Mouse (Mus musculus): ENCODE measurements at regions not wholly inside any gene's neighbourhood (a gene's known extent, or its start where the extent isn't known, plus 50 kb on each side); places are given as distances from the start of the nearest gene placed in this dataset.

DNA sequence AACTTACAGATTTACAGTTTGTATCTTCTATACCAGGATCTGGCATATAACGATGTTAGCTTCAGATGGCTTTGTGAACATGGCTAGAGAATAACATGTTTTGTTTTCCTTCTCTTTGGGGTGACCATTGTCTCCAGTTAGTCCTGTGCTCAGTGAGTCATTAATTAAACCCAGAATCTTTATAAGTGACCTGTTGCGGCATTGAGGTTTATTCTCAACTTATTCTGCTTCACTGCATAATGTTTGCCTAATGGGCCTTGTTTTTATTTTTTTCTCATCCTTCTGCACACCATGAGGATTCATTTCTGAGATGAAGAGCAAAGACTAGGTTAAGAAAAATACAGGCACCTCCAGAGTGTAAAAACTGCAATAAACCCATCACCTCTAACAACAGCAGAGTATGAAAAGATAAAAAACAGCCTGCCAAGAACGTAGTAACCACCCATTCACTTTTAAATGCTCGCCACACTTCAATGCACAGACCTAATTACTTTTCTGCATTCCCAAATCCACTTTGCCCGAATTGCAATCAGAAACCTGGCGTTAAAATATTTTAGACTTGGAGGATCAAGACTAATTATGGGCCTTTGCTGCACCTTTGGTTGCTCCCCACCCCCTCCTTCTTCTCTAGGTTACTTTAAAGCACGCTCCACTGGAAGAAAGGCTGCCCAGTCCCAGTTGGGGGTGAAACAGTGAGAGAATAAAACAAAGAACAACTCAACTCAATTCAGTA lies 381.5 kb upstream of the Nr2f1 start:
- CTCF ChIA-PET: no interaction called here

GRCm38 (mm10) chr13:78577497-78577896 lies 377.9 kb upstream of the Nr2f1 start:
- CTCF ChIA-PET: no interaction called here

DNA sequence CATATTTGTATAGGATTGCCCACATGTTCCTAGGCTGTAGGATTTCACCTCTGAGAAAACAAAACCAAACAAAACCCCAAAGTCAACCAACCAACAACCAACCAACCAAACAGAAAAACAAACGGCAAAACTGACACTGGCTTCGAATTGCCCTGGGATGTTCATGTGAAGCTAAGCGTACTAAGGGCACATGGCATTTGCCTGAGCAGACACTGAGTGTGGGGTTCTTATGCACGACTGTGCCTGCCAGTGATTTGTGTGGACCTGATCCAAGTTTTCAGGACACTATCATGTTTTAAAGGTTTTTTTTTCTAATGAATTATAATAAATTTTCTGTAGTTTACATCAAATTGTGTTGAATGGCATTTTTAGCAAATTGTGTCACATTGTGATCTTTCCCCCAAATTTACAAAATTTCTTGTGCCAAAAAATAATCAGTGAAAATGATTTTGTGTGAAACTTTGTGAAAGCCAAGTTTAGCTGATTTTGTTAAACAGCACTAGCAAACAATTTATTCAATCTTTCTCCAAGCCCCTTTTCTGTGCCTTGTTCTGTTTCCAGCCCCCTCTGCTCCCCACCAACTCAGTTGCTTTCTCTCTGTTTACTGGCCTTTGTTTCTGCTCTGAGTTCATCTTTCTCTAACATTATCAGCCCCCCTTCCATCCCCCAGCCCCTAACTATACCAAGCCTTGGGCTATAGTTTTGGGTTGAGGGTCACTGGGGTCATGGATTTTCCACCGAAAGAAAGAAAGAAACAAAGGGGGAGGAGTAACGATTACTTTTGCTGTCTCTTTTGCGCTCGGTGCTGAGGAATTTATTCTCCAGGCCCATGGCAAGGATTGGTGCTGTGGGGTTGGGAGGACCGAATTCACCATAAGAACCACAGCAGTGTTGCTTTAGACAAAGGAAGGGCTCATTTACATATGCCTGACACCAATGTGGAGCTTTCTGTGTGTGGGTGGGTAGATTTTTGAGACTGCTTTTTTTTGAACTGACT lies 377.0 kb upstream of the Nr2f1 start:
- CTCF ChIA-PET: no interaction called here

DNA sequence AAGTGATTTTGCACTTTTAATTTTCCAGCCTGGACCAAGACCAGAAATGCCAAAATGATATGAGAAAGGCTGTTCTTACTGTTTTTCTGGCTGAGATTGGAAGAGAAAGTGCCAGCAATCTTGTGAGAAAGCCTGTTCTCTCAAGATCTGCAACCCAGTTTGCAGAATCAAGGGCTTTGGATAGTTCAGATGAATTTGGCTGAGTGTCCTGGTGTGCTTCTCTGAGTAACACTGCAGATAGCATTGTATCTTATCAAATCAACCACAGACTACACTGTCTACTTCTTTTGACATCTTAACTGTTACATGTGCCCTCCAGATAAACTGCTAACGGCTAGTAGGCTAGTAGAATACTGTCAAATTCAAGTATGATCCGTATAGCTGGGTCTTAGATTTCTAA lies 371.5 kb upstream of the Nr2f1 start:
- CTCF ChIA-PET: no interaction called here

DNA sequence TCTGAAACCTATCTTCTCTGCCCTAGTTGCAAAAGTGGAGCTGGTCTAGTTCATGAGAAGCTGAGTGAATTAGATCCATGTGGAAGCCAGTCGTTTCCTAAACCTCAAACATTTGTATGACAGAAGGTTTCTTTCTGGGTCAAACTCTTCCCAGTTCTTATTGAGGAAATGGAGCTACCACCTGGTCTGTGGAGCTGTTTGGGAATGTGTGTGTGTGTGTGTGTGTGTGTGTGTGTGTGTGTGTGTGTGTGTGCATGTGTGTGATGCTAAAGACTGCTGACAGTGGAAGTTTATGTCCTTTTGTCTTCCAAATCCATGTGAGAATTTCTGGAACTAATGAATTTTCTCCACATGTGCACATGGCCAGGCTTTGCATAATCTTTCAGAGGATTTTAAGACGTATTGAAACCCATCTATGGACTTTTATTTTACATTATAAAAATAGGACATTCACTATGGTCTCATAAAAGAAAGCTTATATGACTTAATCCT lies 324.9 kb upstream of the Nr2f1 start:
- CTCF ChIA-PET: interaction anchor here (0.7 kb wide), 1 partner anchor 15 kb away, joined by 16 read pairs; no protein-coding TSS in a partner anchor

DNA sequence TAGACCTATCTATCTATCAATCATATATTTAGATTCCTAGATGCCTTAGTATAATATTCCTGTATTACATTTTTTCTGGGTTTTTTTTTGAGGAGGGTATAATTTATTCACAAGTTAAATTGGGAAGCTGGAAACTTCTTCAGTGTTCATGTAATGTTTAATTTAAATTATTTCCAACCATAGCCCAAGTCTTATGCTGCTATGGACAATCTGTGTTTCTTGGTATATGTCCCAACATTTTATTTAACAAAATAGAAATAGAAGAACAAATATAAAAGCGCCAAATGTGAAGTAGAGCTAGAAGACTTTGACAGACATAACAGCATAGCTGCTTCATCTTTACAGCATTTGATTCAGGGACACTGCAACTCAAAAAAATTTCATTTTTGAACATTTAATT lies 321.2 kb upstream of the Nr2f1 start:
- CTCF ChIA-PET: no interaction called here

DNA sequence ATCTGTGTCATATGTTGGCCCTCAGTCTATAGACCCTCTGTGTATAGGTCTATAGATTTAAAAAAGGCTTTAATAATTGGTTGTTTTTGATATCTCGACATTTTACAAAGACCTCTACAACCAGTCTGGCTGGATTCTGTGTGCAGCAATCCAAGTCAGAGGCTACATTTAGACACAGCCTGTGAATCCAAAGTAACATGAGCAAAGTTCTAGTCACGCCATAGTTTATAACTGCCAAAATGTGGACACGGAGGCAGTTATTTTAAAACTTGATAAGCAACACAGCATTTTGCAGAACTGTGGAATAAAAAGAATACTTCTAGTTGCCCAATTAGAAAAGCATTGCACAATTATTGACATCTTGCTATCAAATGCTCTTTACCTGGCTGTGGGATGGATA lies 320.6 kb upstream of the Nr2f1 start:
- CTCF ChIA-PET: no interaction called here

DNA sequence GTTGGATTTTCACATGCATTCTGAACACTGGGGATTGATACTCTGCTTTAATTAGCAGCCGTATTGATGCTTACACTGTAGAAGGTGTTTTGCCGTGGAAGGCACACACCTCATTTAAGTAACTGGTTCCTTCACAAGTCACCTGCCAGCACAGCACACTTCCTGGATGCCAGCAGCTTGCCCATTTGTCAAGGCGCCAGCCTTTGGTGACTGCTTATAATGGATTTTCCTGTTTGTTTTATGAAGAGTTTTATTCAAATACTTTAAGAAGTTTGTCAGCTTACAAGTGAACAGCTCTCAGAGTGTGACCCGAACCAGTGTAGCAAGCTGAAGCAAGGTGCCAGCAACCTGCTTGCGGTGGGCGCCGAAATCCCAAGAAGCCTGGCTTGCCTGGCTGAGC lies 301.0 kb upstream of the Nr2f1 start:
- CTCF ChIA-PET: no interaction called here

DNA sequence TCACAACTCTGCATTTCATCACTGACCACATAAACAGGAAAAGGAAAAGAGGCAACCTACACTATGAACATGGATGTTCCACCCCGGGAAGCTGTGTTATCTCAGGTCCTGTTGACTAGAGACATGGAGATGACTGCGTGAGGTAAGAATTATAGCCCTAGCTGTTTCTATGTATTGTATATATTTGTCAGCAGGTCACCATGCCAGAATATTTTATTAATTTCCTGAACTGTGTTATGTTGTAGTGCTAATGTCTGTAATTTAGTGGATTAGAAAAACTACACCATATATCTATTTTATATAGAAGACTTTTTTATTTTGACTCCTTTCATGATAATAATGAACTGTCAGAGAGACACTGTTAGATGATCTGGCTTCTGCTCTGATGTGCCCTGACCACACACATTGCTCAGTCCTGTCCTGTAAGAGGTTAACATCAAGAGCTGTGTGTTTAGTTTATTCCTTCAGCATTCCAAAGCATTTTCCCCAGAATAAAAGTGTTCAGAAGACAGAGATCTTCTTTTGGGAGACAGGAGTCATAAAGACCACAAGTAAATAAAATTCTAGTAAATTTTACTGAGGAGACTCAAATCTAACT lies 284.3 kb upstream of the Nr2f1 start:
- CTCF ChIA-PET: interaction anchor here (0.6 kb wide), 1 partner anchor 1087 kb away, joined by 5 read pairs; no protein-coding TSS in a partner anchor

DNA sequence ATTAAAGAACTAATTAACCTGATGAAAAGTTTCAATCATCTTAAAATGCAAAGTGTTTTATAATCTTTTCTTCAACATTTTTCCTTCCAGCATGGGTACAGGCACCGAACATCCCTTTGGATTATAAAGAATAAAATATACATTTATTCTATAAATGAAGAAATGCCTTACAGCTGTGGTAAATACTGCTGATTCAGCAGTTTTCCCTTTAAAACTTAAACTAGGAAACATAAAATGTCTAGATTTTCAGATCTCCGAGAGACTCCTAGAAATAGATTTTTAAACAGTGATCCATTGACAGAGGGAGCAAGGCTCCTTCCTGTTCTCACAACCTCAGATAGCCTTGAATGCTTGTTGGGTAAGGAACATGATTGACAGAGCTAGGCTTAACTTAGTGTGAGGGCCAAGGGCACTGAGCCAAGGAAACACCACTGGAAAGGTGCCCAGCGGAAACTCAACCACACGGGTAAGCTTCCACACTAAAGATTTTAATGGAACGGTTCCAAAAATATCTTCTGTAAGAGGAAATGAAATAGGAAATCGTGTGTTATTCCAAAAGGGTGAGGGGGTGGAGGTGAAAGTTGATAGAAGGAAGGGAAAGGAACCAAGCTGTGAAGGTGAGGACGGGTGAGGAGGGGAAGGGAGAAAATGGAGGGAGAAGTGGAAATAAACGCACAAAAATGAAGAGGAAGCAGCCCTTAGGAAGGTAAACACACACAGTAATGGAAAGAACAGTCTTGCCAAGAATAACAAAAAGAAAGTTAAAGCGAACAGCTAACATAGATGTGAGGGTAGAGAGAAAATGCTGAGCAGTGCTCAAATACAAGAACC lies 283.6 kb upstream of the Nr2f1 start:
- CTCF ChIA-PET: interaction anchor here (0.6 kb wide), 1 partner anchor 1088 kb away, joined by 5 read pairs; no protein-coding TSS in a partner anchor

DNA sequence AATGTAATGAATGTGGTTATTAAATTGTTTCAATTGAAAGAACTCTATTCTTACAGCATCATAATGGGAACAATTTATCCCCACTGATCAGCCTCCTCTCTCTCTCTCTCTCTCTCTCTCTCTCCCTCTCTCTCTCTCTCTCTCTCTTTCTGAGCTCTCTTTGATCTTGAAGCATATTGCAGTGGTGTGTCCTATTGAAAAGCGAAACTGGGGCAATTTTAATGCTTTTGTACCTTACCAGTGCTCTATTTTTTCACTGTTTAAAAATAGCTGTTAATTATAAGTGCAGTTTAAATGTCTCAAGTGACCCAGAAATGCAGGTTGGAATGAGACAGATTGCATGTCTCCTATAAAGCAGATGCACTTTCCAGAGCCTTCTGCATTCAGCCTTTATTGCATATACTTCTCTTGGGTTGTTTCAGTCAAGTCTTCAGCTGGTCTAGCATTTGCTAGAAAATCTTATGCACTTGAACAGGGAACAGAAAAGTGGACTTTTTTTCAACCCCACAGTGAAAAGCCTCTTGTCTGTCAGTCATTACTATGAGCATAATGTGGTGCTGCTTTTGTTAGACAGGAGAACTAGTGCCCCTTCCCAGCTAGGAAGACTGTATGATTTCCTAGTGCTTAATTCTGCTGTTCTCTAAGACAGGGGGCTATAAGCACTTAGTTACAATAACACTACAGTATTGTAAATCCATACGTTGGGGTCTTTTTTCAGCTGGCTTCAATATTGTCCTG lies 251.9 kb upstream of the Nr2f1 start:
- CTCF ChIA-PET: no interaction called here

DNA sequence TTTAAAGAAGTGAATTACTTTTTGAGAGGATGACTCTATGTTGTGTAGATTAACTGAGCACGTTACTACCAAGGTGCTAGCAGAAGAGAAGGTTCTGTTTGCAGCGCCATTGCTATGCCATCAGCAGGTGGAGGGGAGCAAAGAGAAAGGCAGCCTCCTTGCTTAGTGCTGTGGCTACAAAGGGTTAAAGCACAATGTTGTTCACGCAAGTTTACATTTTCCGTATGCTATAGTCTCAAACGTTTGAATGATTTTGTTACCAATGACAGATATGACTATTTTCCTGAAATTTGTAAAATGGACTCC lies 247.1 kb upstream of the Nr2f1 start:
- CTCF ChIA-PET: no interaction called here

GRCm38 (mm10) chr13:78445891-78446725 lies 246.6 kb upstream of the Nr2f1 start:
- CTCF ChIA-PET: no interaction called here

DNA sequence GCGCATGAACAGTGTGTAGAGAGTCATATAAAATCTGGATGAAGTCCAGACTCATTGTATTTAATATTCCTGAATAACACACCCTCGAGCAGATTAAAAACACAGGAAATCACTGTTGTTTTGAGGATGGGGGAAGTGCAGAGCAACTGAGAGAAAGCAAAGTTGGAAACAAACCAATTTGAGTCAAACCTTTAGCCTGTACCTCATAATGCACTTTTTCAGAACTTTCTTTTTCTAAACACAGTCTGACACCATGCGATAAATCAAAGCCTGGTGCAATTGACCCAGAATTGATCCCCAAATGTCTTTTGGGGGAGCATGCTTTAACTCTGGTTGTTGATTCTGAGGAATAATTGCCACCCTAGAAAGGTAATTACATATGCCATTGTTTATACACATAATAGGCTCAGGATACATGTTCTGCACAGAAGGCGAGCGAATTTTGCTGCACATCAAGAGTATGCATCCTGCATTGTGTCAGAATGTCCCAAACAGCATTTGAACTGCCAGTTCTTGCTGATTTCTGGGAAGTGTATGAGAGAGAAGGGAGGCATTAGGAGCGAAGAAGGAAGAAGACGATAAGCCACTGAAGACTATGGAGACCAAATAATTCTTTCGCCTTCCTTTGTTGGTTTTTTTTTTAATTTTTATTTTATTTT lies 245.3 kb upstream of the Nr2f1 start:
- CTCF ChIA-PET: no interaction called here

- CTCF ChIA-PET: no interaction called here
Measured at GRCm38 (mm10) chr13:78428469-78428868, 228.9 kb upstream of the Nr2f1 start.

- CTCF ChIA-PET: no interaction called here
Measured at GRCm38 (mm10) chr13:78428084-78428445, 228.5 kb upstream of the Nr2f1 start.

- CTCF ChIA-PET: no interaction called here
Measured at GRCm38 (mm10) chr13:78427141-78428083, 227.9 kb upstream of the Nr2f1 start.

GRCm38 (mm10) chr13:78426306-78426921 lies 226.9 kb upstream of the Nr2f1 start:
- CTCF ChIA-PET: no interaction called here
